Mouse (Mus musculus) C2C12 (cell line): ENCODE measurements at regions not wholly inside any gene's neighbourhood (a gene's known extent, or its start where the extent isn't known, plus 50 kb on each side); places are given as distances from the start of the nearest gene placed in this dataset.

Experiments used
- CEBPB ChIP-seq: IDR thresholded peaks from one replicate; pipeline ENCODE4 v1.6.1; 2011; ENCODE audit warnings: low read depth, mild to moderate bottlenecking, control low read depth, moderate library complexity
- CTCF ChIP-seq: IDR thresholded peaks from one replicate; pipeline ENCODE4 v1.5.1; 2011; ENCODE audit not compliant: control insufficient read depth, insufficient read depth, insufficient read length

GRCm38 (mm10) chr10:122561924-122562323, 113.6 kb downstream of the Avpr1a start:
- TF ChIP-seq CEBPB (no peak), CTCF (no peak)
